Mouse (Mus musculus) ES-E14 (cell line): Measurements from ENCODE around the gene Chd3.
A peak's percentile ranks its signal among the peaks of the same experiment; 100 is the strongest.

Source experiments
- CHD2 ChIP-seq: IDR thresholded peaks from 2 replicates; pipeline ENCODE4 v1.6.1; 2014; ENCODE audit warnings: mild to moderate bottlenecking, low read depth, low read length, inconsistent platforms
- HCFC1 ChIP-seq: IDR thresholded peaks from 2 replicates; pipeline ENCODE4 v1.6.1; 2012; ENCODE audit warnings: low read length, inconsistent platforms, borderline replicate concordance; ENCODE audit not compliant: insufficient read depth
- MAFK ChIP-seq: IDR thresholded peaks from 2 replicates; pipeline ENCODE4 v1.6.1; 2014; ENCODE audit warnings: mild to moderate bottlenecking, low read depth, low read length, inconsistent platforms; ENCODE audit not compliant: insufficient read depth

DNA sequence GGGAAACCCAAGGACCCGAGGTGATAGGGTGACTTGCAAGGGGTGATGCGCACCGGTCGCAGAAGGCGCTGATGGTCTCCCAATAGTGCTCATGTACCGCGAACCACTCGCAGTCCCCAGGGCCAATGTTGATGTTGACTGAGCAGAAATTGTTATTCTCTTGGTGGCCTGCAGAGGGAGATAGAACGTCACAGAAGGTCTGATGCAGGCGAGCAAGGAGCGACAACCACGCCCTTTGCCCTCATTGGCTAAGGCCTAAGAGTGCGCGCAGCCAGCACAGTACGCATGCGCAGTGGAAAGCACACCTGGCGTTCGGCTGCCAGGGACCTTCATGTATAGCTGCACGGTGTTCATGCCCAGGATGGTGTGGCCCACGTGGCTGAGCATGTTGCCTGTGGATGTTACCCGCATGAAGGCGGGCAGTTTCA is 32.0 kb upstream of the Chd3 start:
- TF ChIP-seq MAFK = peak; percentile 47; the same call in 1 of the 2 replicates
- TF ChIP-seq CHD2 = no peak
- peak; percentile 54; the same call in 1 of the 2 replicates for TF ChIP-seq HCFC1
